Mouse (Mus musculus): ENCODE data around the gene Eif4g1. TPM values are rescaled to one million over a fixed set of nuclear protein-coding genes. Genes with fewer than 3 reads are reported as not detected.

Gene Eif4g1
- polyA plus RNA-seq, 1 experiment from 2014 or later, result 158 TPM

GRCm38 (mm10) chr16:20710370-20710769 is 42.3 kb downstream of the Eif4g1 start:
- WGBS, result 92% methylated on average over 11 of the region's 11 CpGs
- no peak overlapping the region for H3K27ac ChIP-seq (ENCODE audit: low read length)
- H3K9me3 ChIP-seq (ENCODE audit: control insufficient read depth, low read length), result no peaks in the 10 kb centered on the region
- H3K4me3 ChIP-seq (ENCODE audit: low read length), result no peak overlapping the region
- H3K4me2 ChIP-seq (ENCODE audit: low read depth, low read length), result no peak overlapping the region
- ATAC-seq, result no peak
- H3K36me3 ChIP-seq (ENCODE audit: control insufficient read depth, insufficient read depth, low read length), result peaks cover 8% of the 10 kb centered on the region
- H3K9ac ChIP-seq (ENCODE audit: low read depth, low read length), result no peak overlapping the region
- no peaks in the 10 kb centered on the region for H3K27me3 ChIP-seq (replicated peaks; ENCODE audit: control insufficient read depth, insufficient read depth, low read length)
- peaks cover 15% of the 10 kb centered on the region for H3K4me1 ChIP-seq (ENCODE audit: control insufficient read depth, insufficient read depth, low read length)

- Histone ChIP-seq H3K4me2 (ENCODE audit: low read depth, low read length) (no peak overlapping the region), H3K4me3 (ENCODE audit: low read length) (no peak overlapping the region), H3K36me3 (ENCODE audit: control insufficient read depth, insufficient read depth, low read length) (peaks cover 8% of the 10 kb centered on the region), H3K27ac (ENCODE audit: low read length) (no peak overlapping the region), H3K9ac (ENCODE audit: low read depth, low read length) (no peak overlapping the region), H3K27me3 (replicated peaks; ENCODE audit: control insufficient read depth, insufficient read depth, low read length) (no peaks in the 10 kb centered on the region), H3K9me3 (ENCODE audit: control insufficient read depth, low read length) (no peaks in the 10 kb centered on the region), H3K4me1 (ENCODE audit: control insufficient read depth, insufficient read depth, low read length) (peaks cover 15% of the 10 kb centered on the region)
- WGBS, result 85% methylated on average over 4 of the region's 4 CpGs
- no peak for ATAC-seq
These were observed 42.7 kb downstream of the Eif4g1 start for GRCm38 (mm10) chr16:20710810-20711209.

- 84% methylated on average over 9 of the region's 9 CpGs for WGBS
- H3K4me2 ChIP-seq (ENCODE audit: low read depth, low read length), result no peak overlapping the region
- H3K9ac ChIP-seq (ENCODE audit: low read depth, low read length), result no peak overlapping the region
- peaks cover 15% of the 10 kb centered on the region for H3K4me1 ChIP-seq (ENCODE audit: control insufficient read depth, insufficient read depth, low read length)
- H3K4me3 ChIP-seq (ENCODE audit: low read length), result no peak overlapping the region
- no peak overlapping the region for H3K27ac ChIP-seq (ENCODE audit: low read length)
- peaks cover 8% of the 10 kb centered on the region for H3K36me3 ChIP-seq (ENCODE audit: control insufficient read depth, insufficient read depth, low read length)
- no peaks in the 10 kb centered on the region for H3K27me3 ChIP-seq (replicated peaks; ENCODE audit: control insufficient read depth, insufficient read depth, low read length)
- ATAC-seq, result no peak
- H3K9me3 ChIP-seq (ENCODE audit: control insufficient read depth, low read length), result no peaks in the 10 kb centered on the region
These were observed 44.1 kb downstream of the Eif4g1 start for GRCm38 (mm10) chr16:20712190-20712589.

GRCm38 (mm10) chr16:20712889-20713288 is 44.8 kb downstream of the Eif4g1 start:
- H3K4me1 ChIP-seq (ENCODE audit: control insufficient read depth, insufficient read depth, low read length), result peaks cover 15% of the 10 kb centered on the region
- H3K27me3 ChIP-seq (replicated peaks; ENCODE audit: control insufficient read depth, insufficient read depth, low read length), result no peaks in the 10 kb centered on the region
- H3K4me2 ChIP-seq (ENCODE audit: low read depth, low read length), result no peak overlapping the region
- ATAC-seq, result no peak
- peaks cover 6% of the 10 kb centered on the region for H3K36me3 ChIP-seq (ENCODE audit: control insufficient read depth, insufficient read depth, low read length)
- H3K9me3 ChIP-seq (ENCODE audit: control insufficient read depth, low read length), result no peaks in the 10 kb centered on the region
- no peak overlapping the region for H3K4me3 ChIP-seq (ENCODE audit: low read length)
- H3K27ac ChIP-seq (ENCODE audit: low read length), result no peak overlapping the region
- 76% methylated on average over 7 of the region's 7 CpGs for WGBS
- H3K9ac ChIP-seq (ENCODE audit: low read depth, low read length), result no peak overlapping the region

DNA sequence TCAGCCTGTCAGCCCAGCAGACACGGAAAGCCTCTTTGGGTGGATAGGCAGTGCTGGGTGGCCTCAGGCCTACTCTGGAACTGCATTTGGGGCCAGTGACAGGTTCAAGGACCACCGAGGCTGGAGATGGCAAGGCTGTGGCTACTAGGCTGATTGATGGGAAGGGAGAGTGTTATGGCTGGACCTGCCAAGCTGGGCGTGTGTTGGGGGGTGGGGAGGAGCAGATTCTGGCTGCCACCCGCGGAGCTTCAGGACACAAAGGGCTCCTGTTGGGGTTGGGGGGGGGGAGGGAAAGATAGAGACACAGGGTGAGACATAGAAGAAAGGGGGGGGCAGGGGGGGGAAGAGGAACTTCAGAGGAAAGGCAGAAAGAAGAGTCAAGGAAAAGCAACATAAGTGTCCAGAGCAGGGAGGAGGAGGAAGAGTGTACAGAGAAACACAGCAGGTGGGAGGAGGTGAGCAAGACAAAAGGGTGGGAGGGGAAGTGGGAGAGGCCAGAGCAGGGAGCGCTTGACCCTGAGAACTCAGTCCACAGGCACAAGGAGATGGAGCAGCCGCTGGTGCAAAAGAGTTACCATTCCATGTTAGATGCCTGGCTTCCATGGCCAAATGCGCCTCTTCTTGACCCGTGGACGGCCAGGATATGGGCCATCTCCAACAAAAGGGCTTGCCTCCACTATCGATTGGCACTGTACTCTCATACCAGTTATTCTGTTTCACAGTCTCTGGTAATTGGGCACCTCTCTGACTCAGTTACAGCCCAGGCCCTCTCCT is 46.4 kb downstream of the Eif4g1 start:
- 44% methylated on average over 11 of the region's 11 CpGs for WGBS
- Histone ChIP-seq H3K9me3 (ENCODE audit: control insufficient read depth, low read length) (no peaks in the 10 kb centered on the region), H3K4me2 (ENCODE audit: low read depth, low read length) (peak overlapping the region; percentile 91), H3K27me3 (replicated peaks; ENCODE audit: control insufficient read depth, insufficient read depth, low read length) (no peaks in the 10 kb centered on the region), H3K9ac (ENCODE audit: low read depth, low read length) (peak overlapping the region; percentile 84; the same call in 1 of the 2 replicates), H3K4me1 (ENCODE audit: control insufficient read depth, insufficient read depth, low read length) (peaks cover 20% of the 10 kb centered on the region), H3K36me3 (ENCODE audit: control insufficient read depth, insufficient read depth, low read length) (peaks cover 3% of the 10 kb centered on the region; the same call in 1 of the 2 replicates), H3K27ac (ENCODE audit: low read length) (no peak overlapping the region; the same call in 1 of the 2 replicates), H3K4me3 (ENCODE audit: low read length) (peak overlapping the region; percentile 74)
- ATAC-seq, result no peak

DNA sequence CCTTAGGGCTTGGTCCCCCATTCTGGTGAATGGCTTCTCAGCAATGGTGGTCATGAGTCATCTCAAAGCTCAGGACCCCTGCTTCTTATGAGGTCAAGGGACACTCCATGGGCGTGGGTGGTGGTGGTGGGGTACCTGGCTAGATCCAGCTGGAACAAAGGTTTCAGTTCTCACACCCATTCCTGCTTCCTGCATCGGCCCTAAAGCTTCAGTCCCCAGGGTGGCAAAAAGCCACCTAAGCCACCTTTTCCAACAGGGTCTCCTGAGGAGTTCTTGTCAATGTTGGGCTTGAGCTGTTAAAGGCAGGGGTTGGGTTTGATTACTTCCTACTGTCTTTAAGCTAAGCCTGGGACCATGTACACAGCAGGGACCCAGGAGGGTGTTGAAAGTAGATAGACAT is 47.0 kb downstream of the Eif4g1 start:
- no peaks in the 10 kb centered on the region for H3K27me3 ChIP-seq (replicated peaks; ENCODE audit: control insufficient read depth, insufficient read depth, low read length)
- 0 out of 2 replicates have a peak overlapping the region, but pooled peaks have one; percentile 12 for H3K27ac ChIP-seq (ENCODE audit: low read length)
- WGBS, result 50% methylated on average over 2 of the region's 2 CpGs

DNA sequence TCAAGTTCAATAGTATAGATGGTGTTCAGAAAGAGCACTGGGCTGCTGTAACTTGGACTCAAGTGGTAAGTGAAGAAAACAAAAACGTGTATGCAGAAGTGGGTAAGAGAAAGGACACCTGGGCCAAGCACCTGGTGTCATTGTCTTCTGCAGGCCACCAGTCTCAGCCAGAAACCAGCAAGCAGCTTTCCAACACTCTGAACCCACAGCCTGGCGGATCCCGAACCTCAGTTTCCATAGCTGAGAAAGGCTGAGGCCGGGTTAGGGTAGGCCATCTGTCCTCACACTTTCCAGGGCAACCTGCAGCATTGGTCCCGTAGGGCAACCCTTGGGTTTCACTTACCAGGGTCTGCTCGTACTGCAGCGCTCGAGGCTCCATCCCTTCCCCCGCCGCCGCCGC is 47.5 kb downstream of the Eif4g1 start:
- Histone ChIP-seq H3K4me2 (ENCODE audit: low read depth, low read length) (peak overlapping the region; percentile 91), H3K36me3 (ENCODE audit: control insufficient read depth, insufficient read depth, low read length) (peaks cover 3% of the 10 kb centered on the region; the same call in 1 of the 2 replicates), H3K4me1 (ENCODE audit: control insufficient read depth, insufficient read depth, low read length) (peaks cover 20% of the 10 kb centered on the region), H3K27ac (ENCODE audit: low read length) (peak overlapping the region; percentile 99), H3K9me3 (ENCODE audit: control insufficient read depth, low read length) (no peaks in the 10 kb centered on the region), H3K27me3 (replicated peaks; ENCODE audit: control insufficient read depth, insufficient read depth, low read length) (no peaks in the 10 kb centered on the region), H3K9ac (ENCODE audit: low read depth, low read length) (peak overlapping the region; percentile 84), H3K4me3 (ENCODE audit: low read length) (peak overlapping the region; percentile 74)
- ATAC-seq, result no peak
- WGBS, result 1% methylated on average over 12 of the region's 12 CpGs

More for the DNA sequence above, 47.0 kb downstream of the Eif4g1 start:
- Histone ChIP-seq H3K4me3 (ENCODE audit: low read length) (peak overlapping the region; percentile 74), H3K9ac (ENCODE audit: low read depth, low read length) (peak overlapping the region; percentile 84), H3K9me3 (ENCODE audit: control insufficient read depth, low read length) (no peaks in the 10 kb centered on the region), H3K4me2 (ENCODE audit: low read depth, low read length) (peak overlapping the region; percentile 91), H3K4me1 (ENCODE audit: control insufficient read depth, insufficient read depth, low read length) (peaks cover 20% of the 10 kb centered on the region), H3K36me3 (ENCODE audit: control insufficient read depth, insufficient read depth, low read length) (peaks cover 3% of the 10 kb centered on the region; the same call in 1 of the 2 replicates)
- no peak for ATAC-seq

GRCm38 (mm10) chr16:20715976-20716840 is 48.1 kb downstream of the Eif4g1 start:
- WGBS, result under 1% methylated on average over 53 of the region's 68 CpGs
- Histone ChIP-seq H3K27me3 (replicated peaks; ENCODE audit: control insufficient read depth, insufficient read depth, low read length) (no peaks in the 10 kb centered on the region), H3K4me2 (ENCODE audit: low read depth, low read length) (peak overlapping the region; percentile 91), H3K36me3 (ENCODE audit: control insufficient read depth, insufficient read depth, low read length) (peaks cover 3% of the 10 kb centered on the region; the same call in 1 of the 2 replicates), H3K4me3 (ENCODE audit: low read length) (peak overlapping the region; percentile 74), H3K9me3 (ENCODE audit: control insufficient read depth, low read length) (no peaks in the 10 kb centered on the region), H3K4me1 (ENCODE audit: control insufficient read depth, insufficient read depth, low read length) (peaks cover 20% of the 10 kb centered on the region), H3K27ac (ENCODE audit: low read length) (peak overlapping the region; percentile 99), H3K9ac (ENCODE audit: low read depth, low read length) (peak overlapping the region; percentile 84)
- peak; percentile 70 for ATAC-seq

GRCm38 (mm10) chr16:20716841-20717180 is 48.7 kb downstream of the Eif4g1 start:
- no peaks in the 10 kb centered on the region for H3K9me3 ChIP-seq (ENCODE audit: control insufficient read depth, low read length)
- no peak for ATAC-seq
- H3K4me2 ChIP-seq (ENCODE audit: low read depth, low read length), result peak overlapping the region; percentile 91
- H3K27ac ChIP-seq (ENCODE audit: low read length), result peak overlapping the region; percentile 99
- H3K4me1 ChIP-seq (ENCODE audit: control insufficient read depth, insufficient read depth, low read length), result peaks cover 20% of the 10 kb centered on the region
- peak overlapping the region; percentile 74 for H3K4me3 ChIP-seq (ENCODE audit: low read length)
- peak overlapping the region; percentile 84 for H3K9ac ChIP-seq (ENCODE audit: low read depth, low read length)
- H3K36me3 ChIP-seq (ENCODE audit: control insufficient read depth, insufficient read depth, low read length), result peaks cover 9% of the 10 kb centered on the region
- WGBS, result 1% methylated on average over 8 of the region's 8 CpGs
- H3K27me3 ChIP-seq (replicated peaks; ENCODE audit: control insufficient read depth, insufficient read depth, low read length), result no peaks in the 10 kb centered on the region

Measured in intestine, embryonic 16.5 days (tissue).